Mouse (Mus musculus) neural tube, embryonic 11.5 days (tissue): ENCODE results near the gene Cd93. TPM values are rescaled to one million over a fixed set of nuclear protein-coding genes. Genes with fewer than 3 reads are reported as not detected.

Experiments
- ATAC-seq: fragments of 200-750 bp; cut with Nextera tagmentation; 2 replicates; pipeline ENCODE4 v1.8.0; 2017; ENCODE audit warnings: moderate number of reproducible peaks, mild to moderate bottlenecking, moderate TSS enrichment, moderate library complexity; ENCODE audit not compliant: insufficient read depth, low FRiP score, low TSS enrichment
- DNase-seq: peaks from one replicate; pipeline ENCODE4 v3.0.0-alpha.2; 2015; ENCODE audit warnings: low spot score
- H3K27ac ChIP-seq: fragments of 300-500 bp; sonication (generic); 2 replicates; pipeline ENCODE4 v1.5.1; 2014; ENCODE audit warnings: low read depth, mild to moderate bottlenecking, low read length
- H3K27me3 ChIP-seq: fragments of 300-500 bp; sonication (generic); 2 replicates; pipeline ENCODE4 v1.6.1; 2014; ENCODE audit warnings: mild to moderate bottlenecking, low read length, mixed read lengths; ENCODE audit not compliant: control insufficient read depth, insufficient read depth
- H3K36me3 ChIP-seq: fragments of 300-500 bp; sonication (generic); 2 replicates; pipeline ENCODE4 v1.6.1; 2014; ENCODE audit warnings: mild to moderate bottlenecking, low read length, moderate library complexity, mixed read lengths; ENCODE audit not compliant: control insufficient read depth, insufficient read depth
- H3K4me1 ChIP-seq: fragments of 300-500 bp; sonication (generic); 2 replicates; pipeline ENCODE4 v1.6.1; 2014; ENCODE audit warnings: low read length, mixed read lengths; ENCODE audit not compliant: control insufficient read depth, insufficient read depth
- H3K4me2 ChIP-seq: fragments of 300-500 bp; sonication (generic); 2 replicates; pipeline ENCODE4 v1.6.1; 2014; ENCODE audit warnings: low read depth, mild to moderate bottlenecking, moderate library complexity
- H3K4me3 ChIP-seq: fragments of 300-500 bp; sonication (generic); 2 replicates; pipeline ENCODE4 v1.5.1; 2014; ENCODE audit warnings: low read depth, low read length
- H3K9ac ChIP-seq: fragments of 300-500 bp; sonication (generic); 2 replicates; pipeline ENCODE4 v1.6.1; 2014; ENCODE audit warnings: mild to moderate bottlenecking, low read length
- H3K9me3 ChIP-seq: fragments of 300-500 bp; sonication (generic); 2 replicates; pipeline ENCODE4 v1.6.1; 2016; ENCODE audit warnings: low read length; ENCODE audit not compliant: control insufficient read depth
- WGBS: fragments of 180-500 bp; shearing (Covaris S2); extraction: QIAGEN DNeasy Blood & Tissue Kit; methylation state at CpG from one replicate; pipeline ENCODE4 v1.1.7; 2014; 5-methylcytosine and 5-hydroxymethylcytosine counted together
- polyA plus RNA-seq: library from polyadenylated mRNA; unstranded; fragments of >200 nt; fragmentation: Nextera tagmentation; extraction: Ambion mirVana; gene quantifications from 2 replicates; pipeline ENCODE4 v1.2.1, GENCODE M21; 2014

The Cd93 gene
- polyA plus RNA-seq, 1 experiment from 2014 or later, result 6.4 TPM

DNA sequence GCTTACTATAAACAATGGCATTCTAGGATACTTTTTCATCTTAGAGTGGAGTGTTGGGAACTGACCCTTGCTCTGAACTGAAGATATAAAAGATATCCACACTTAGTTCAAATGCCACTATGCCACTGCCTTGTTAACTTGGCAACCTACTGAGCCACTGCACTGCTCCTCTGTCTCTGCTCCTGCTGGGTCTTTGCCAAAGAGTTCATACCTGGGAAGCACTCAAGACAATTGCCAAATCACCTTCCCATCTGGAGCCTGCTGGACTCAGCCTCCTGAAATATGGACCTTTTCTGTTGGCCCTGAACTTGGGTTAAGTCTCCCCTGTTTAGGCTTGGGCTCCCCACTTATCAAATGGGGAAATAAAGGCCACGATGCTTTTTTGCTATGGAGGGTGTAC lies 6.3 kb upstream of the Cd93 start:
- Histone ChIP-seq H3K27ac (no peak overlapping the region), H3K27me3 (no peaks in the 10 kb centered on the region), H3K4me1 (no peaks in the 10 kb centered on the region), H3K9ac (no peak overlapping the region), H3K4me2 (no peak overlapping the region), H3K9me3 (no peaks in the 10 kb centered on the region), H3K36me3 (no peaks in the 10 kb centered on the region), H3K4me3 (no peak overlapping the region)
- DNase-seq (no peak), ATAC-seq (no peak)
- WGBS, result 100% methylated on average over 1 of the region's 1 CpGs

DNA sequence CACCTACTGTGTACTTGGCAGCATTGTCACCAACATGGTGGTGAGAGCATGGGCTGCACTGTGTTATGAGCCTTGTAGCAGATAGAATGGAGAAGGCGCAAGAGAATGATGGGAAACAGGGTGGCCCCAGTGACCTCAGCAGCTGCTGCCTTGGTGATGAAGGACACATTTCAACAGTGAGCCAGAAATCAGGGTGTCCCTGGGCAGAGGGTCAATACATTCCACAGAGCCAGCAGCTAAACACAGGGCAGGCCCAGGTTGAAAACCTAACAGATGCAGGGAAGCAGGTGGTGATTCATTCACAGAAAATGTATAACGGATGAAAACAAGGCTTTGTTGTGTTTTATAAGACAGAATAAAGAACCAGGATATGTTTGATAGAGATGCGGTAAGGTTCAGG lies 3.1 kb upstream of the Cd93 start:
- Histone ChIP-seq H3K4me1 (no peaks in the 10 kb centered on the region), H3K9me3 (no peaks in the 10 kb centered on the region), H3K9ac (no peak overlapping the region), H3K27ac (no peak overlapping the region), H3K4me2 (no peak overlapping the region), H3K27me3 (no peaks in the 10 kb centered on the region), H3K36me3 (no peaks in the 10 kb centered on the region), H3K4me3 (no peak overlapping the region)
- ATAC-seq, result no peak
- no peak for DNase-seq
- WGBS, result 85% methylated on average over 3 of the region's 3 CpGs

DNA sequence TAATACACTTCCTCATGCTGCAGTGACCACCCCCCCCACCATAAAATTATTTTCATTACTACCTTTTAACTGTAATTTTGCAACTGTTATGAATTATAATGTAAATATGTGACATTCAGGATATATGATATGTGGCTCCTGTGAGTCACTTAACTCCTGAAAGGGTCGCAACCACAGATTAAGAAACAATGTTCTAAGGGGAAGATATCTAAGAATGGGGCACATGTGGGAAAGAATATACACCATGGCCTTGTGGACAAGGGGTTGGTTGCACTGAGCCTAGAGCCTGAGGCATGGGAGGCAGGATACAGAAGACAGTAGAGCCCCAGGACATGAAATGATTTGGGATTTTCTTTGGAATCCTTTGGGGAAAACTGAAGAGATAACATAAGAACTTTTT lies 2.3 kb upstream of the Cd93 start:
- H3K4me1 ChIP-seq, result no peaks in the 10 kb centered on the region
- H3K27me3 ChIP-seq, result no peaks in the 10 kb centered on the region
- H3K36me3 ChIP-seq, result no peaks in the 10 kb centered on the region
- no peak overlapping the region for H3K27ac ChIP-seq
- H3K4me3 ChIP-seq, result no peak overlapping the region
- WGBS, result 90% methylated on average over 1 of the region's 1 CpGs
- H3K9me3 ChIP-seq, result no peaks in the 10 kb centered on the region
- ATAC-seq, result no peak
- no peak overlapping the region for H3K9ac ChIP-seq
- DNase-seq, result no peak
- no peak overlapping the region for H3K4me2 ChIP-seq

DNA sequence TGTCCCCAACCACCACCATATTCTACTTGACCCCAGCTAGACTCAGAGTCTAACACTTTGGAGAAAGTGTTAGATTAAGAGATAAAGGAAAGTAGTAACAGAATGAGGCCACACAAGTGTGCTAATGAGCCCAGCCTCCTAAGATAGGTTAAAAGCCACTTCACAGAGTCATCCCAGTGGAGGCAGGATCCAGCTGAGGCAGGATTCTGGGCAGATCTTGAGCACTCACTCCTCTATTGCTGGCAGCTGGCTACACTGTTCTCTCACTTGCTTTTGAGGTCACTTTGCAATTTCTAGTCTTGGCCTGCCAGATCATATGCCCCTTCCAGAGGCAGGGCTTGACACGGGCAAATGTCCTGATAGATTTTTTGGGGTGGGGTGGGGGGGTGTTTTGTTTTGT lies 1.1 kb upstream of the Cd93 start:
- no peak overlapping the region for H3K4me2 ChIP-seq
- H3K36me3 ChIP-seq, result no peaks in the 10 kb centered on the region
- ATAC-seq, result no peak
- 54% methylated on average over 1 of the region's 1 CpGs for WGBS
- H3K9ac ChIP-seq, result no peak overlapping the region
- no peak for DNase-seq
- no peak overlapping the region for H3K27ac ChIP-seq
- no peaks in the 10 kb centered on the region for H3K9me3 ChIP-seq
- H3K4me1 ChIP-seq, result no peaks in the 10 kb centered on the region
- H3K27me3 ChIP-seq, result no peaks in the 10 kb centered on the region
- H3K4me3 ChIP-seq, result no peak overlapping the region

DNA sequence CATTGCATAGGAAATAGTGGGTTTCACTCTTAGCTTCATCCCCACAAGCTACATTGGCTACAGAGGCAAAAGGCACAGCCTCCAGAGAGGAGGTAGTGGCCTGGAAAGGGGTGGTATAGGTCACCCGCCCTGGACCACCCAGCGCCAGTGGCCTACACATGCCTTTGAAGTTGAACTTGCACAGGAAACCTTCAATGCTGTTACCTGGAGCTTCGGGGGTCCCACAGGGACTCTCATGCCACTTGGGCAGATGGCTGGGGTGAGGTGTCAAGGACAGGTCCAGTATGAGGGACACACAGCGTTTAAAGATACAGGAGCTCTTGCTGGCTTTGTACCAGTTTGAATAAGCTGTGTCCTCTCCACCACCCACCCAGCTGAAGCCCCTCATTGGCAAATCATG lies 653 bp downstream of the Cd93 start:
- H3K4me2 ChIP-seq, result no peak overlapping the region
- H3K36me3 ChIP-seq, result no peaks in the 10 kb centered on the region
- no peak overlapping the region for H3K9ac ChIP-seq
- H3K9me3 ChIP-seq, result no peaks in the 10 kb centered on the region
- H3K4me3 ChIP-seq, result no peak overlapping the region
- no peak overlapping the region for H3K27ac ChIP-seq
- no peak for ATAC-seq
- no peaks in the 10 kb centered on the region for H3K27me3 ChIP-seq
- H3K4me1 ChIP-seq, result no peaks in the 10 kb centered on the region
- 86% methylated on average over 4 of the region's 4 CpGs for WGBS
- no peak for DNase-seq

DNA sequence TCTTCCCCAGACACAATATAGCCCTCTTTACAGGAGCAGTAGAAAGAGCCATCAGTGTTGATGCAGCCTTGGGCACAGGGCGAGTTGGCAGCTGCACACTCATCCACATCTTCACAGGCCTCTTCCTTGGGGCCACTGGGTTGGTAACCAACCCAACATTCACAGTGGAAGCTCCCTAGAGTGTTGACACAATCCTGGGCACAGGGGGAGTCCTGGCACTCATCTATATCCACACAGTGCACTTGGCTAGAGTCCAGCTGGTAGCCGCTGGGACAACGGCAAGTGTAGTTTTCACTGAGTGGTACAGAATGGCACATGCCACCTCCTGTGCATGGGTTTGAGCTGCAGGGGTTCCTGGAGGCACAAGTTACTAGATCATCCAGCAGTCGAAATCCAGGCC lies 1.2 kb downstream of the Cd93 start:
- Histone ChIP-seq H3K36me3 (no peaks in the 10 kb centered on the region), H3K4me1 (no peaks in the 10 kb centered on the region), H3K9ac (no peak overlapping the region), H3K27ac (no peak overlapping the region), H3K4me2 (0 out of 2 replicates have a peak overlapping the region, but pooled peaks have one; percentile 2), H3K27me3 (no peaks in the 10 kb centered on the region), H3K4me3 (peak overlapping the region; percentile 2; the same call in 1 of the 2 replicates), H3K9me3 (no peaks in the 10 kb centered on the region)
- ATAC-seq (no peak), DNase-seq (no peak)
- WGBS, result 80% methylated on average over 4 of the region's 4 CpGs

DNA sequence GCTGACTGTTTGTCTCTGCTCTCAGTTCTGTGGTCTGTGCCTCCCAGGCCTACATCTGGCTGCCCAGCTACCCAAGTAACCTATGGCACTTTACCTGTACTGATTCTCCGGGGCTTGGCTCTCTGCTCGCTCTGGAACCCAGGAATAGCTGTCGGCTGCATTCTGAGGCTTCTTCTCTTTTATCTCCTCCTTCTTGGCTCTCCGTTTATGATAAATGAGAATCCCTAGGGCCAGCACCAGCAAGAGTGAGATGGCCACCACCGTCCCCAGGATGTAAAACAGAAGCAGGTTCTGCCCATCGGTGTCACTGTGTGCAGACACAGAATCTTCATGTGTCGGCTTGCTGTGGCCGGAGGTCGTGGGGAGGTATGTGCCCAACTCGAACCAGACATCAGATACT lies 1.9 kb downstream of the Cd93 start:
- no peaks in the 10 kb centered on the region for H3K27me3 ChIP-seq
- no peak overlapping the region for H3K9ac ChIP-seq
- no peak overlapping the region for H3K27ac ChIP-seq
- 92% methylated on average over 10 of the region's 10 CpGs for WGBS
- H3K4me2 ChIP-seq, result no peak overlapping the region
- H3K4me1 ChIP-seq, result no peaks in the 10 kb centered on the region
- H3K36me3 ChIP-seq, result no peaks in the 10 kb centered on the region
- H3K4me3 ChIP-seq, result peak overlapping the region; percentile 10; the same call in 1 of the 2 replicates
- no peak for ATAC-seq
- H3K9me3 ChIP-seq, result no peaks in the 10 kb centered on the region
- no peak for DNase-seq

DNA sequence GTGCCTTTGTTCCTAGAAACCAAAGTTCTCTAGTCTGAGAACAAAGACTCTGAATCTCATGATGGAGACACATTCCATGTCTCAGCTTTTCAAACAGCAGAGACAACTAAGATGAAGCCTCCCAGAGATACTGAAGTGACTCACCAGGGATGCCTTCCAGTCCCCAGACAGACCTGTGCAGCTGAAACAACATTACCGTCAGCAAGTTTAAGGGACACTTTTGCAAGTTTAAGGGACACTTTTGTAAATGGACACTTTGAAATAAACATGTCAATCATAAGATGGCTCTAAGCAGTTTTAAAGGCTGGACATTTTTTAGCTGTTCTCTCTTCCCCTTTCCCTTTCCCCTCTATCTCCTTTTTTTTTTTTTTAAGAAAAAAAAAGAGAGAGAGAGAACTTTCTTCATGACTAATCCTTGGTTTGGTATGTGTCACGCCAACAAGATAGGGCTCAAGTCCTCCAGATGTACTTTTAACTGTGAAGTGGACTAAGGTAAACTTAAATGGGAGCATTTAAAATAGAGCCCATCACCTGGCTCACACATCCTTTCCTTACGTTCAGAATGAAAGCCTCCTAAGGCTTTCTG lies 3.6 kb downstream of the Cd93 start:
- no peak overlapping the region for H3K9ac ChIP-seq
- H3K4me2 ChIP-seq, result no peak overlapping the region
- H3K4me1 ChIP-seq, result no peaks in the 10 kb centered on the region
- no peak overlapping the region for H3K4me3 ChIP-seq
- H3K27ac ChIP-seq, result no peak overlapping the region
- no peaks in the 10 kb centered on the region for H3K36me3 ChIP-seq
- H3K27me3 ChIP-seq, result no peaks in the 10 kb centered on the region
- ATAC-seq (no peak), DNase-seq (no peak)
- no peaks in the 10 kb centered on the region for H3K9me3 ChIP-seq
- WGBS, result 62% methylated on average over 3 of the region's 3 CpGs

DNA sequence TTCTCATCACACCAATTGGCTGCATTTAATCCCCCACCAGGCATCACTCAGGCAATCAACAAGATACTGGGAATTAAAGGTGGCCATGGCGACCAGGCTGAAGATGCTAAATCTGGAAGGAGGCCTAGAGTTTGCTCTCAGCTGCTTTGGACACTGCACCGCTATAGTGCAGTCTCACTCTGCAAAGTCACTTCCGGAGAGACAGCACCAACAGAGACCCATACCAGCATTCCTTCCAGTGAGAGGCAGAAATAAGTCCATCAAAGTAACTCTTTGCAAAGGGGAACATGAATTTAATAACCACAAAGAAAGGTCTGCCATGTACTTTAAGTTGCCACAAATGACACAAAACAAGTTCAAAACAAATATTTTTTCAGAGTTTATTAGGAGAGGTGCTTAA lies 7.1 kb downstream of the Cd93 start:
- ATAC-seq (no peak), DNase-seq (no peak)
- no peaks in the 10 kb centered on the region for H3K27me3 ChIP-seq
- no peaks in the 10 kb centered on the region for H3K4me1 ChIP-seq
- no peaks in the 10 kb centered on the region for H3K36me3 ChIP-seq
- H3K9ac ChIP-seq, result no peak overlapping the region
- H3K9me3 ChIP-seq, result no peaks in the 10 kb centered on the region
- H3K27ac ChIP-seq, result no peak overlapping the region
- WGBS, result 60% methylated on average over 3 of the region's 3 CpGs
- no peak overlapping the region for H3K4me2 ChIP-seq
- H3K4me3 ChIP-seq, result no peak overlapping the region
